Mouse (Mus musculus) gonadal fat pad, adult 2 months (tissue): ENCODE measurements around the gene H3f3a. TPM values are rescaled to one million over a fixed set of nuclear protein-coding genes. Genes with fewer than 3 reads are reported as not detected.

Experiments
- DNase-seq: peaks from one replicate; pipeline ENCODE4 v3.0.0-alpha.2; 2012; ENCODE audit warnings: low read depth
- polyA plus RNA-seq: library from polyadenylated mRNA; depleted of rRNA; stranded (reverse); fragments of >200 nt; gene quantifications from 2 replicates; pipeline ENCODE4 v1.2.3, GENCODE M21; 2012; rRNA removed

The H3f3a gene
- polyA plus RNA-seq, 1 experiment = 399 TPM

DNA sequence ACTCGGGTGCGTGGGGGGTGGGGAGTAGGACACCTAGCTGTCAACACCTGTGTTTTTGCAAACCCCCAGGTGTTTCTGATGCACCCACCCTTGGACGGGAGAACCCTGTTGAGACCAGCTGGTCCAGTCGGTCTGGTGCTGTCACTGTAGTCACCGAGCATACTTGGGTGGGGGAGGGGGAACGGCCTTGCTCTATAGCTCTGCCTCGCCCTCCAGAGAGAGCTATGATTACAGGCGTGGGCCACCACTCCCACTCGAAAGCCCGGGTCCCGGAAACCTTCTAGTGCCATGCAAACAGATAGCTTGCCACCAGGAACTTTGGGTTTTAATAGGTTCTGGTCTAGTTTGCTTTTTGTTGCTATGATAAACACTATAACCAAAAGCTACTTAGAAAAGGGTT is 51.6 kb downstream of the H3f3a start:
- no peak for DNase-seq

GRCm38 (mm10) chr1:180757956-180758520 is 55.7 kb downstream of the H3f3a start:
- DNase-seq = no peak

DNA sequence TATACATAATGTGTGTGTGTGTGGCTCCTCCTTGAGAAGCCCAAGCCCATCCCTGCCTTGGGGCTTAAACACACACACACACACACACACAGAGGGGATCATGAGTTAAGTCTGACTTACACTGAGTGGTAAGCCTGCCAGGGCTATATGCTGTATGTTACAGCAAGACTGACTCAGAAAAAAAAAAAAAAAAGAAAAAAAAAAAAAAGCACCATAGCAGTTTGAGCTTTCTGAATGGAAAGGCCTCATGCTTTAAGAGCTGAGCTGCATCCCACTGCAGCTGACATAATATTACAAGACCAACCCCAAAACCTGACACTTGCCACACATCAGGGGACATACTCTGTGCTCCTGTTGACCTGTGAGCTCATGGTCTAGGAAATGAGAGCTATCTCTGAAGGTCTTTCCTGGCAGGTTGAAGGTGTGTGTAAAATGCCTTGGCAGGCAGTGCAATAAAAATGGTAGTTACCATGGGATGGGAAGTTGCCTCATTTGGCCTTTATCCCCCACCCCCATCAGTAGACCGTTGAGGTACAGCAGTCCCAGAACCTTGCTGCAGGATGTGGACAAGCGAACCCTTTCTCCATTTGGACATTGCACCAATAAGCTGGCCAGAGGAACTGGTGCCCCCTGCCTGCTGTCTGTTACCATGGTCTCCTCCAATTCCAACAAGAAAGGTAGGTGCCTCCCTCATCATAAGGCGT is 56.3 kb downstream of the H3f3a start:
- DNase-seq = no peak

- DNase-seq = no peak
Observed at GRCm38 (mm10) chr1:180756711-180757110, 57.0 kb downstream of the H3f3a start.

DNA sequence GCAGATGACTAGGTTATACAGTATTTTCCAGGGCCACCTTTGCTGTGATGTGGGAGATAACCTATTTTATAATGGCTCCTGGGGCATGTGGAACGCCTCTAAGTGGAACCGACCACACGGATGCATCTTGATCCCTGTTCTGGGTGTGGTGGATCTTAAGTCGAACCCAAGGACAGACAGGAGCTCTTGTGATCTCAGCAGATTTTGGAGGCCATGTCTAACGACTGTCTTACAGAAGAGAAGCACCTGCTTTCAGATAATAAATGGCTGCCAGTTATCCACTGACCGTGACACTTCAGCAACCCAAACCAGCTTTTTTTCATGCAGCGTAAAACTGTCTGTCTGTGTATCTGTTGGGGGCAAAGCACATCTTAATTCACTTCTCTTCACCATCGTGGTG is 59.4 kb downstream of the H3f3a start:
- no peak for DNase-seq

GRCm38 (mm10) chr1:180752115-180752514 is 61.6 kb downstream of the H3f3a start:
- DNase-seq = no peak

Other genes with a start within 250 kb of the H3f3a start
- gene Parp1, start 245.0 kb downstream of the H3f3a start, polyA plus RNA-seq = 18.6 and 18.9 TPM in 2 replicates
- 2.7 and 3.9 TPM in 2 replicates for gene Lin9, start 172.8 kb downstream of the H3f3a start, polyA plus RNA-seq
- not detected in 2 replicates for gene Mixl1, start 116.9 kb downstream of the H3f3a start, polyA plus RNA-seq
- 19.2 and 22.4 TPM in 2 replicates for gene Acbd3, start 87.9 kb downstream of the H3f3a start, polyA plus RNA-seq
- gene Sde2, start 37.2 kb upstream of the H3f3a start, polyA plus RNA-seq = 11.2 and 12.7 TPM in 2 replicates
- gene Lefty2, start 79.2 kb upstream of the H3f3a start, polyA plus RNA-seq = 0.19 and 0.41 TPM in 2 replicates
- gene Pycr2, start 90.3 kb upstream of the H3f3a start, polyA plus RNA-seq = 54.8 and 58.5 TPM in 2 replicates
- 4.1 and 5.7 TPM in 2 replicates for gene Lefty1, start 121.1 kb upstream of the H3f3a start, polyA plus RNA-seq
- 41.3 and 41.7 TPM in 2 replicates for gene Tmem63a, start 128.4 kb upstream of the H3f3a start, polyA plus RNA-seq
- 57.6 and 57.7 TPM in 2 replicates for gene Ephx1, start 207.0 kb upstream of the H3f3a start, polyA plus RNA-seq
- not detected in 2 replicates for gene 9130409I23Rik, start 237.3 kb upstream of the H3f3a start, polyA plus RNA-seq